Comparison of ENCODE assay signal across 15 mouse cellular contexts in the genomic region with DNA sequence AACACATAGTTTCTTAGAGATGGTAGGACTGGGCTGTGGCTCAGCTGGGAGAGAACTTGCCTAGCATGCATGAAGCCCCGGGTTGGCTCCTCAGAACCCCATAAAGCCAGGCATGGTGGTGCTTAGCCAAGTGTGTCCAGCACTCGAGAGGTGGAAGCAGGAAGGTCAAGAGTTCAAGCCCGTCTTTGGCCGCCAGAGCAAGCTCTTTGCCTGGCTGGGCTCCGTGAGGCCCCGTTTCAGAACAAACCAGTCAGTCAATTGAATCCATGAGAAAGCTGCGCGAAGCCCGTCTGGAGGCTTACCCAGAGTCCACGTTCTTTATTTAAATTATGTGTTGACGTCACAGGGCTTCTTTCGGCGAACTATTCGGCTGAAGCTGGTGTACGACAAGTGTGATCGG. TPM values are rescaled to one million over a fixed set of nuclear protein-coding genes. Genes with fewer than 3 reads are reported as not detected.
"Had no signal": no experiment of that assay in that cellular context is flagged by ENCODE, and none has a peak within 500 bp of the region (broad histone marks: within the 10 kb centered on the region; RNA-seq: fewer than 3 reads in every experiment).

No protein-coding gene starts in this region.

- H3K4me3 ChIP-seq: left cerebral cortex, adult 2 months; limb, embryonic 10.5 days; liver, embryonic 12.5 days; lung, embryonic 15.5 days; megakaryocyte, embryonic 14.5 days; midbrain, embryonic 15.5 days; neural tube, embryonic 13.5 days; stomach, embryonic 15.5 days had no signal

- DNase-seq: lung, postnatal 14 days; retina, postnatal 1 day; thymus, adult 2 months; thymus, postnatal 25 days had no signal

- H3K27me3 ChIP-seq: midbrain, embryonic 15.5 days; neural tube, embryonic 13.5 days; stomach, embryonic 15.5 days had no signal

- H3K27ac ChIP-seq: left cerebral cortex, adult 2 months; limb, embryonic 10.5 days; liver, embryonic 12.5 days; lung, embryonic 15.5 days; macrophage; midbrain, embryonic 15.5 days; neural tube, embryonic 13.5 days; stomach, embryonic 15.5 days had no signal

- H3K9me3 ChIP-seq: limb, embryonic 10.5 days; liver, embryonic 12.5 days; lung, embryonic 15.5 days; midbrain, embryonic 15.5 days; neural tube, embryonic 13.5 days; stomach, embryonic 15.5 days had no signal

- H3K4me2 ChIP-seq: liver, embryonic 12.5 days; lung, embryonic 15.5 days; midbrain, embryonic 11.5 days; midbrain, embryonic 15.5 days; neural tube, embryonic 13.5 days; stomach, embryonic 15.5 days had no signal

- H3K36me3 ChIP-seq: limb, embryonic 10.5 days; liver, embryonic 12.5 days; lung, embryonic 15.5 days; midbrain, embryonic 15.5 days; neural tube, embryonic 13.5 days; stomach, embryonic 15.5 days had no signal

- H3K4me1 ChIP-seq: lung, embryonic 15.5 days; midbrain, embryonic 15.5 days; neural tube, embryonic 13.5 days; stomach, embryonic 15.5 days had no signal

- ATAC-seq: intestine, embryonic 16.5 days; liver, embryonic 12.5 days; midbrain, embryonic 15.5 days had no signal

- H3K9ac ChIP-seq: liver, embryonic 12.5 days; lung, embryonic 15.5 days; midbrain, embryonic 15.5 days; neural tube, embryonic 13.5 days; stomach, embryonic 15.5 days had no signal

RNA-seq across cellular contexts. Expression of gene Pkdrej, which starts 32.9 kb away (rescaled TPM):
- polyA plus RNA-seq: macrophage had no signal

RNA-seq across cellular contexts. Expression of gene Ppara, which starts 53.9 kb away (rescaled TPM):
- polyA plus RNA-seq: macrophage had no signal
